Mouse (Mus musculus) heart, adult 2 months (tissue): ENCODE results near the gene Gtse1. TPM values are rescaled to one million over a fixed set of nuclear protein-coding genes. Genes with fewer than 3 reads are reported as not detected.
A peak's percentile ranks its signal among the peaks of the same experiment; 100 is the strongest.

ENCODE experiments used
- DNase-seq, 2 experiments: peaks; one replicate each; pipeline ENCODE4 v3.0.0; 2021
- H3K27ac ChIP-seq: fragments of 200-600 bp; 2 replicates; pipeline ENCODE4 v1.8.1; 2022
- H3K27me3 ChIP-seq: fragments of 200-500 bp; 2 replicates; pipeline ENCODE4 v1.6.1; 2012; ENCODE audit warnings: mild to moderate bottlenecking, low read length, inconsistent platforms, mixed read lengths; ENCODE audit not compliant: control insufficient read depth, insufficient read depth
- H3K36me3 ChIP-seq: fragments of 200-500 bp; 2 replicates; pipeline ENCODE4 v1.6.1; 2012; ENCODE audit warnings: low read length, inconsistent platforms; ENCODE audit not compliant: control insufficient read depth, insufficient read depth
- H3K4me1 ChIP-seq: fragments of 200-500 bp; 2 replicates; pipeline ENCODE4 v1.6.1; 2011; ENCODE audit warnings: low read length; ENCODE audit not compliant: control insufficient read depth, insufficient read depth
- H3K4me3 ChIP-seq: fragments of 200-600 bp; 2 replicates; pipeline ENCODE4 v1.8.1; 2022
- H3K79me2 ChIP-seq: fragments of 200-500 bp; replicated peaks from 2 replicates; pipeline ENCODE4 v1.6.1; 2012; ENCODE audit warnings: mild to moderate bottlenecking, inconsistent platforms, low read length, moderate library complexity, mixed read lengths; ENCODE audit not compliant: control insufficient read depth, insufficient read depth
- H3K9ac ChIP-seq: fragments of 200-500 bp; 2 replicates; pipeline ENCODE4 v1.6.1; 2012; ENCODE audit warnings: low read depth, mild to moderate bottlenecking, control low read depth, inconsistent platforms, low read length, mixed read lengths
- CTCF ChIP-seq: fragments of 200-600 bp; IDR thresholded peaks from 2 replicates; pipeline ENCODE4 v1.8.1; 2022; ENCODE audit warnings: antibody characterized with exemption, mild to moderate bottlenecking, moderate library complexity
- EP300 ChIP-seq: fragments of 200-500 bp; IDR thresholded peaks from 2 replicates; pipeline ENCODE4 v1.6.1; 2011; ENCODE audit warnings: low read depth, low read length, control low read depth; ENCODE audit not compliant: insufficient read depth
- POLR2A ChIP-seq: fragments of 200-500 bp; IDR thresholded peaks from 2 replicates; pipeline ENCODE4 v1.6.1; 2011; ENCODE audit warnings: mild to moderate bottlenecking, low read depth, low read length, control low read depth; ENCODE audit not compliant: insufficient read depth
- WGBS: fragments of 180-500 bp; shearing (Covaris S2); methylation state at CpG from one replicate; pipeline ENCODE4 v1.1.7; 2018; 5-methylcytosine and 5-hydroxymethylcytosine counted together
- intact Hi-C: fragments of 180-260 bp; cut with DNase I; formaldehyde crosslinking; loops from one replicate; pipeline ENCODE4 v1.15.1; 2025
- long read RNA-seq: library from polyadenylated mRNA; stranded (forward); transcript quantifications from one replicate; pipeline ENCODE4 v2.0.0, GENCODE M21; 2021
- polyA plus RNA-seq: library from polyadenylated mRNA; depleted of rRNA; stranded (reverse); fragments of >200 nt; gene quantifications from 2 replicates; pipeline ENCODE4 v1.2.3, GENCODE M21; 2012; rRNA removed
- total RNA-seq, 2 experiments: library from RNA; stranded (reverse); gene quantifications; 2 replicates each; pipeline ENCODE4 v1.2.3; 2021

The Gtse1 gene
- total RNA-seq (under 1 TPM; 0.21 to 0.41 TPM), polyA plus RNA-seq (0.53 and 0.61 TPM in 2 replicates)
- long read RNA-seq: 0 reads

GRCm38 (mm10) chr15:85859490-85860031 lies at the start of gene Gtse1:
Gtse1 (plus strand) TSS chr15:85859745.
- WGBS: under 1% methylated on average over 42 of the region's 42 CpGs
- Histone ChIP-seq H3K4me1 (peaks cover 2% of the 10 kb centered on the region; the same call in 1 of the 2 replicates), H3K36me3 (no peaks in the 10 kb centered on the region), H3K79me2 (no peaks in the 10 kb centered on the region), H3K4me3 (peak within 1 kb of the TSS; percentile 74), H3K27ac (peak within 1 kb of the TSS; percentile 83), H3K27me3 (no peaks in the 10 kb centered on the region), H3K9ac (peak within 1 kb of the TSS; percentile 74)
- intact Hi-C loops: loop anchor here (1.0 to 2.0 kb wide), 3 partner anchors 19 to 48 kb away; partner anchors contain the start of genes Cdpf1, Trmu and Ttc38
- peak; percentile 86 for TF ChIP-seq POLR2A
- TF ChIP-seq CTCF: 0 out of 2 replicates have a peak, but pooled peaks have one; percentile 5
- TF ChIP-seq EP300: 0 out of 2 replicates have a peak, but pooled peaks have one; percentile 6
- DNase-seq: peak; percentile 93 to 95

DNA sequence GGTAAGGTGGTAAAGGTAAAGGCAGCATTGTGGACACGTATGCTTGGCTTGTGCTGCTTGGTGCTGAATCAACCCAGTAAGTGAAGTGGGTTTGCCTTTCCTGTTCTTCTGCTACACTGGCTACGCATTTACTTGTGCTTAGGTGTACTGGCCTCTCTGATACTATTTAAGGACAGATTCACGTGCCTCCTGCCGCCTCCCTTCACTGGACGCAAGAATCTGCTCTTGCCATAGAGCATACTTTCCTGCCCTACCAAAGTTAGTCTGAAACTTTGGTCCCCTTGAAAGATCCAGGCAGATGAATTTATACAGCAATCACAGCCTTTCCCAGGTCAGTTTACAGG lies 49.1 kb upstream of the Gtse1 start:
- Histone ChIP-seq H3K27ac (peak overlapping the region; percentile 97), H3K4me1 (peaks cover 3% of the 10 kb centered on the region), H3K36me3 (no peaks in the 10 kb centered on the region), H3K79me2 (no peaks in the 10 kb centered on the region), H3K27me3 (no peaks in the 10 kb centered on the region), H3K4me3 (peak overlapping the region; percentile 78), H3K9ac (peak overlapping the region; percentile 78)
- 54% methylated on average over 5 of the region's 5 CpGs for WGBS
- DNase-seq: no peak
- TF ChIP-seq POLR2A (0 out of 2 replicates have a peak, but pooled peaks have one; percentile 34), CTCF (no peak)
- intact Hi-C loops: loop anchor here (2.0 to 5.0 kb wide), 4 partner anchors 68 to 198 kb away; partner anchors contain the start of gene Trmu

- WGBS: 2% methylated on average over 36 of the region's 36 CpGs
These were observed 48.6 kb upstream of the Gtse1 start for GRCm38 (mm10) chr15:85810806-85811521.

GRCm38 (mm10) chr15:85811535-85812277 lies 47.8 kb upstream of the Gtse1 start, which contains the start of gene Cdpf1:
Cdpf1 (minus strand) TSS chr15:85811697.
- H3K36me3 ChIP-seq: no peaks in the 10 kb centered on the region
- WGBS: 2% methylated on average over 36 of the region's 36 CpGs
- TF ChIP-seq EP300 (peak; percentile 51; the same call in 1 of the 2 replicates), POLR2A (peak; percentile 98), CTCF (peak; percentile 18)
- H3K27ac ChIP-seq: peak within 1 kb of the TSS; percentile 97
- H3K27me3 ChIP-seq: no peaks in the 10 kb centered on the region
- peaks cover 3% of the 10 kb centered on the region for H3K4me1 ChIP-seq
- peak within 1 kb of the TSS; percentile 78 for H3K9ac ChIP-seq
- H3K4me3 ChIP-seq: peak within 1 kb of the TSS; percentile 78
- intact Hi-C loops: loop anchor here (1.0 to 5.0 kb wide), 6 partner anchors 21 to 199 kb away; partner anchors contain the start of genes Gtse1, Trmu and Ttc38
- DNase-seq: peak; percentile 99 to 100
- no peaks in the 10 kb centered on the region for H3K79me2 ChIP-seq

More at GRCm38 (mm10) chr15:85810806-85811521, 48.6 kb upstream of the Gtse1 start:
- Histone ChIP-seq H3K36me3 (no peaks in the 10 kb centered on the region), H3K4me1 (peaks cover 3% of the 10 kb centered on the region), H3K27me3 (no peaks in the 10 kb centered on the region), H3K4me3 (peak overlapping the region; percentile 78), H3K9ac (peak overlapping the region; percentile 78), H3K27ac (peak overlapping the region; percentile 97), H3K79me2 (no peaks in the 10 kb centered on the region)
- TF ChIP-seq EP300 (peak; percentile 91), CTCF (peak; percentile 52), POLR2A (no peak; the same call in 1 of the 2 replicates)
- intact Hi-C loops: loop anchor here (1.0 to 5.0 kb wide), 6 partner anchors 21 to 199 kb away; partner anchors contain the start of genes Gtse1, Trmu and Ttc38
- DNase-seq: peak; percentile 88 to 91

GRCm38 (mm10) chr15:85813428-85813827 lies 46.1 kb upstream of the Gtse1 start:
- no peaks in the 10 kb centered on the region for H3K27me3 ChIP-seq
- no peak for TF ChIP-seq CTCF
- TF ChIP-seq EP300: no peak
- no peak for TF ChIP-seq POLR2A
- no peaks in the 10 kb centered on the region for H3K36me3 ChIP-seq
- DNase-seq: no peak
- WGBS: 59% methylated on average over 10 of the region's 10 CpGs
- intact Hi-C loops: loop anchor here (5.0 kb wide), 3 partner anchors 76 to 201 kb away; no protein-coding TSS in a partner anchor
- H3K4me1 ChIP-seq: peaks cover 3% of the 10 kb centered on the region
- H3K4me3 ChIP-seq: no peak overlapping the region
- no peak overlapping the region for H3K9ac ChIP-seq
- no peak overlapping the region for H3K27ac ChIP-seq
- H3K79me2 ChIP-seq: no peaks in the 10 kb centered on the region
